Mouse (Mus musculus) forebrain, embryonic 11.5 days (tissue): ENCODE data around the gene Azi2. TPM values are rescaled to one million over a fixed set of nuclear protein-coding genes. Genes with fewer than 3 reads are reported as not detected.

ENCODE experiments used
- ATAC-seq: fragments of 200-750 bp; cut with Nextera tagmentation; replicated peaks from 2 replicates; pipeline ENCODE4 v1.8.0; 2017; ENCODE audit warnings: moderate TSS enrichment; ENCODE audit not compliant: low FRiP score
- DNase-seq: peaks from one replicate; pipeline ENCODE4 v3.0.0-alpha.2; 2017; ENCODE audit warnings: low spot score
- H3K27ac ChIP-seq: fragments of 300-500 bp; sonication (generic); 2 replicates; pipeline ENCODE4 v1.5.1; 2014; ENCODE audit warnings: low read depth, low read length
- H3K27me3 ChIP-seq: fragments of 300-500 bp; sonication (generic); 2 replicates; pipeline ENCODE4 v1.6.1; 2014; ENCODE audit warnings: mild to moderate bottlenecking, low read length, mixed read lengths; ENCODE audit not compliant: control insufficient read depth, insufficient read depth
- H3K36me3 ChIP-seq: fragments of 300-500 bp; sonication (generic); 2 replicates; pipeline ENCODE4 v1.6.1; 2014; ENCODE audit warnings: mild to moderate bottlenecking, low read length, moderate library complexity, mixed read lengths; ENCODE audit not compliant: control insufficient read depth, insufficient read depth
- H3K4me1 ChIP-seq: fragments of 300-500 bp; sonication (generic); replicated peaks from 2 replicates; pipeline ENCODE4 v1.6.1; 2014; ENCODE audit warnings: low read length, mixed read lengths; ENCODE audit not compliant: control insufficient read depth, insufficient read depth
- H3K4me2 ChIP-seq: fragments of 300-500 bp; sonication (generic); 2 replicates; pipeline ENCODE4 v1.6.1; 2014; ENCODE audit warnings: low read depth, mild to moderate bottlenecking, low read length, moderate library complexity, mixed read lengths; ENCODE audit not compliant: severe bottlenecking
- H3K4me3 ChIP-seq: fragments of 300-500 bp; sonication (generic); 2 replicates; pipeline ENCODE4 v1.5.1; 2014; ENCODE audit warnings: low read depth, low read length
- H3K9ac ChIP-seq: fragments of 300-500 bp; sonication (generic); 2 replicates; pipeline ENCODE4 v1.6.1; 2014; ENCODE audit warnings: low read length
- H3K9me3 ChIP-seq: fragments of 300-500 bp; sonication (generic); 2 replicates; pipeline ENCODE4 v1.6.1; 2016; ENCODE audit warnings: low read length, mixed read lengths; ENCODE audit not compliant: control insufficient read depth
- WGBS: fragments of 180-500 bp; shearing (Covaris S2); extraction: QIAGEN DNeasy Blood & Tissue Kit; methylation state at CpG from one replicate; pipeline ENCODE4 v1.1.7; 2014; 5-methylcytosine and 5-hydroxymethylcytosine counted together
- polyA plus RNA-seq: library from polyadenylated mRNA; unstranded; fragments of >200 nt; fragmentation: Nextera tagmentation; extraction: Ambion mirVana; gene quantifications from 2 replicates; pipeline ENCODE4 v1.2.1, GENCODE M21; 2014

The Azi2 gene
- polyA plus RNA-seq, 1 experiment from 2014 or later = 76.9 TPM

- H3K27ac ChIP-seq = no peak overlapping the region
- H3K4me2 ChIP-seq = no peak overlapping the region
- 92% methylated on average over 1 of the region's 1 CpGs for WGBS
- no peaks in the 10 kb centered on the region for H3K4me1 ChIP-seq
- no peak overlapping the region for H3K4me3 ChIP-seq
- DNase-seq = no peak
- no peaks in the 10 kb centered on the region for H3K36me3 ChIP-seq
- no peaks in the 10 kb centered on the region for H3K27me3 ChIP-seq
- no peak for ATAC-seq
- H3K9me3 ChIP-seq = no peaks in the 10 kb centered on the region
- H3K9ac ChIP-seq = no peak overlapping the region
Observed at GRCm38 (mm10) chr9:118030252-118030651, 10.0 kb upstream of the Azi2 start.

- 70% methylated on average over 2 of the region's 2 CpGs for WGBS
- H3K27me3 ChIP-seq = no peaks in the 10 kb centered on the region
- no peak overlapping the region for H3K27ac ChIP-seq
- H3K9ac ChIP-seq = no peak overlapping the region
- H3K4me2 ChIP-seq = no peak overlapping the region
- ATAC-seq = no peak
- no peak overlapping the region for H3K4me3 ChIP-seq
- no peak for DNase-seq
- no peaks in the 10 kb centered on the region for H3K4me1 ChIP-seq
- H3K9me3 ChIP-seq = no peaks in the 10 kb centered on the region
- H3K36me3 ChIP-seq = no peaks in the 10 kb centered on the region
Observed at GRCm38 (mm10) chr9:118031694-118032093, 8.6 kb upstream of the Azi2 start.

GRCm38 (mm10) chr9:118034990-118035389, 5.3 kb upstream of the Azi2 start:
- Histone ChIP-seq H3K27ac (no peak overlapping the region), H3K4me3 (no peak overlapping the region), H3K4me1 (no peaks in the 10 kb centered on the region), H3K4me2 (no peak overlapping the region), H3K36me3 (no peaks in the 10 kb centered on the region), H3K27me3 (no peaks in the 10 kb centered on the region), H3K9me3 (no peaks in the 10 kb centered on the region), H3K9ac (no peak overlapping the region)
- 85% methylated on average over 3 of the region's 3 CpGs for WGBS
- DNase-seq = no peak
- no peak for ATAC-seq

GRCm38 (mm10) chr9:118041022-118041400, 712 bp downstream of the Azi2 start:
- no peaks in the 10 kb centered on the region for H3K36me3 ChIP-seq
- peak overlapping the region; percentile 65 for H3K9ac ChIP-seq
- DNase-seq = no peak
- no peaks in the 10 kb centered on the region; the same call in 1 of the 2 replicates for H3K4me1 ChIP-seq
- no peaks in the 10 kb centered on the region for H3K9me3 ChIP-seq
- H3K4me3 ChIP-seq = peak overlapping the region; percentile 52
- 3% methylated on average over 20 of the region's 21 CpGs for WGBS
- H3K27ac ChIP-seq = peak overlapping the region; percentile 70
- no peak for ATAC-seq
- H3K27me3 ChIP-seq = no peaks in the 10 kb centered on the region
- H3K4me2 ChIP-seq = peak overlapping the region; percentile 80

GRCm38 (mm10) chr9:118041646-118042045, 1.3 kb downstream of the Azi2 start:
- 40% methylated on average over 5 of the region's 5 CpGs for WGBS
- DNase-seq (no peak), ATAC-seq (no peak)

GRCm38 (mm10) chr9:118042738-118043137, 2.4 kb downstream of the Azi2 start:
- H3K27me3 ChIP-seq = no peaks in the 10 kb centered on the region
- DNase-seq (no peak), ATAC-seq (no peak)
- no peaks in the 10 kb centered on the region; the same call in 1 of the 2 replicates for H3K4me1 ChIP-seq
- H3K4me3 ChIP-seq = no peak overlapping the region
- no peaks in the 10 kb centered on the region for H3K36me3 ChIP-seq
- no peak overlapping the region for H3K27ac ChIP-seq
- H3K4me2 ChIP-seq = no peak overlapping the region
- H3K9me3 ChIP-seq = no peaks in the 10 kb centered on the region
- WGBS = 93% methylated on average over 4 of the region's 4 CpGs
- no peak overlapping the region for H3K9ac ChIP-seq

More at GRCm38 (mm10) chr9:118041646-118042045, 1.3 kb downstream of the Azi2 start:
- Histone ChIP-seq H3K9me3 (no peaks in the 10 kb centered on the region), H3K4me1 (no peaks in the 10 kb centered on the region; the same call in 1 of the 2 replicates), H3K4me2 (peak overlapping the region; percentile 80), H3K27ac (no peak overlapping the region), H3K9ac (peak overlapping the region; percentile 65), H3K27me3 (no peaks in the 10 kb centered on the region), H3K36me3 (no peaks in the 10 kb centered on the region), H3K4me3 (peak overlapping the region; percentile 52)

GRCm38 (mm10) chr9:118043581-118043980, 3.3 kb downstream of the Azi2 start:
- Histone ChIP-seq H3K27ac (no peak overlapping the region), H3K9ac (no peak overlapping the region), H3K9me3 (no peaks in the 10 kb centered on the region), H3K4me1 (no peaks in the 10 kb centered on the region; the same call in 1 of the 2 replicates), H3K27me3 (no peaks in the 10 kb centered on the region), H3K4me3 (no peak overlapping the region), H3K4me2 (no peak overlapping the region), H3K36me3 (no peaks in the 10 kb centered on the region)
- DNase-seq (no peak), ATAC-seq (no peak)
- 93% methylated on average over 3 of the region's 3 CpGs for WGBS

GRCm38 (mm10) chr9:118045011-118045533, 4.8 kb downstream of the Azi2 start:
- Histone ChIP-seq H3K36me3 (no peaks in the 10 kb centered on the region; the same call in 1 of the 2 replicates), H3K27me3 (no peaks in the 10 kb centered on the region), H3K4me2 (no peak overlapping the region), H3K9ac (no peak overlapping the region), H3K4me1 (no peaks in the 10 kb centered on the region; the same call in 1 of the 2 replicates), H3K27ac (no peak overlapping the region), H3K9me3 (no peaks in the 10 kb centered on the region), H3K4me3 (no peak overlapping the region)
- WGBS = 81% methylated on average over 1 of the region's 1 CpGs
- ATAC-seq (no peak), DNase-seq (no peak)

GRCm38 (mm10) chr9:118053286-118053685, 13.0 kb downstream of the Azi2 start:
- no peaks in the 10 kb centered on the region for H3K9me3 ChIP-seq
- no peak overlapping the region for H3K27ac ChIP-seq
- H3K4me2 ChIP-seq = no peak overlapping the region
- H3K27me3 ChIP-seq = no peaks in the 10 kb centered on the region
- H3K4me3 ChIP-seq = no peak overlapping the region
- H3K36me3 ChIP-seq = peaks cover 11% of the 10 kb centered on the region; the same call in 1 of the 2 replicates
- DNase-seq = no peak
- no peaks in the 10 kb centered on the region for H3K4me1 ChIP-seq
- ATAC-seq = no peak
- 51% methylated on average over 1 of the region's 1 CpGs for WGBS
- H3K9ac ChIP-seq = no peak overlapping the region
